Comparison of ENCODE assay signal across 8 mouse cellular contexts in the genomic region with DNA sequence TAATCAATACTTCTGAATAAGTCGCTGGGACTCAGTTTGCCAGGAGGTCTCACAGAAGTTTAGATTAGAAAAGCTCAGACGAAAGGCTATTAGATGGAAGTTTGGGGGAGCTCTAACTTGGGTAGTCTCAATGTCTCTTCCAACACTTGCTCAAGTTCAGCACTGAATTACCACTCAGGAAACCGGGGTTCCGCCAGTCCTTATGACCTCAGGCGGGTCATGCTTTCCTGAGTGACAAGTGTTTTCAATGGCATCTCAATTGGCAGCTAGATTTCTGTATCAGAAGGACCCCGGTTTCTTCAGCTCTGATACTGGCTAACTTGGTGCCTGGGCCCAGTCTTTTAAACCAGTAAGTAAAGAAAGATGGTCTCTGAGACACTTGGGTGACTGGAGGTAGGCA. TPM values are rescaled to one million over a fixed set of nuclear protein-coding genes. Genes with fewer than 3 reads are reported as not detected.
A peak's percentile ranks its signal among the peaks of the same experiment; 100 is the strongest.
DNase-seq lines count a peak whose midpoint lies in the region; ATAC-seq and TF ChIP-seq lines count a peak whose summit lies in the region.

No protein-coding gene starts in this region.

- peak overlapping the region; percentile 41; the same call in 1 of the 2 replicates for H3K9ac ChIP-seq in lung, embryonic 14.5 days
- H3K9ac ChIP-seq in forebrain, embryonic 12.5 days, result 0 out of 2 replicates have a peak overlapping the region, but pooled peaks have one; percentile 42
- H3K9ac ChIP-seq in limb, embryonic 14.5 days (ENCODE audit: low read depth, low read length, severe bottlenecking), result peak overlapping the region; percentile 22
- no peak overlapping the region for H3K9ac ChIP-seq in stomach, embryonic 14.5 days (replicated peaks; ENCODE audit: low read depth, low read length)

- no peaks in the 10 kb centered on the region for H3K9me3 ChIP-seq in lung, embryonic 14.5 days (ENCODE audit: low read depth, low read length)
- no peaks in the 10 kb centered on the region for H3K9me3 ChIP-seq in forebrain, embryonic 12.5 days
- H3K9me3 ChIP-seq in limb, embryonic 14.5 days (ENCODE audit: control insufficient read depth, low read length), result no peaks in the 10 kb centered on the region
- no peaks in the 10 kb centered on the region for H3K9me3 ChIP-seq in stomach, embryonic 14.5 days (ENCODE audit: control insufficient read depth, low read depth, low read length)

- H3K27me3 ChIP-seq in lung, embryonic 14.5 days (ENCODE audit: insufficient read depth, low read length), result peaks cover 8% of the 10 kb centered on the region; the same call in 1 of the 2 replicates
- H3K27me3 ChIP-seq in forebrain, embryonic 12.5 days, result peaks cover 66% of the 10 kb centered on the region
- H3K27me3 ChIP-seq in limb, embryonic 14.5 days (ENCODE audit: control insufficient read depth, insufficient read depth, low read length), result 0 out of 2 replicates have a peak, but pooled peaks cover 7% of the 10 kb centered on the region
- no peaks in the 10 kb centered on the region for H3K27me3 ChIP-seq in stomach, embryonic 14.5 days (ENCODE audit: control insufficient read depth, insufficient read depth, low read length)

- H3K36me3 ChIP-seq in lung, embryonic 14.5 days (ENCODE audit: insufficient read depth), result no peaks in the 10 kb centered on the region
- no peaks in the 10 kb centered on the region for H3K36me3 ChIP-seq in forebrain, embryonic 12.5 days (replicated peaks)
- no peaks in the 10 kb centered on the region for H3K36me3 ChIP-seq in limb, embryonic 14.5 days (ENCODE audit: control insufficient read depth, insufficient read depth, low read length)
- H3K36me3 ChIP-seq in stomach, embryonic 14.5 days (ENCODE audit: control insufficient read depth, insufficient read depth, low read length), result no peaks in the 10 kb centered on the region

- no peak for ATAC-seq in lung, embryonic 14.5 days (ENCODE audit: insufficient read depth)
- ATAC-seq in forebrain, embryonic 12.5 days (ENCODE audit: low FRiP score), result no peak
- no peak for ATAC-seq in limb, embryonic 14.5 days (ENCODE audit: low FRiP score, low read depth)
- no peak for ATAC-seq in stomach, embryonic 14.5 days (ENCODE audit: insufficient number of reproducible peaks, insufficient read depth, low FRiP score, low read depth)

- TF ChIP-seq CTCF in lung, embryonic 14.5 days (IDR thresholded peaks at IDR 0.05; ENCODE audit: low read depth), result no peak

- no peak for DNase-seq in lung, embryonic 14.5 days
- no peak for DNase-seq in lung, postnatal 14 days
- DNase-seq in limb, embryonic 14.5 days (ENCODE audit: low spot score), result no peak
- no peak for DNase-seq in layer of hippocampus, adult 8-10 months (ENCODE audit: low spot score in 2 of 2)
- DNase-seq in adrenal gland, adult 2 months, result no peak
- DNase-seq in spleen, postnatal 10 days (ENCODE audit: low spot score in 2 of 2), result no peak

- WGBS in lung, embryonic 14.5 days, result 34% methylated on average over 6 of the region's 6 CpGs
- 38% methylated on average over 6 of the region's 6 CpGs for whole genome bisulfite sequencing in forebrain, embryonic 12.5 days
- WGBS in limb, embryonic 14.5 days, result 48% methylated on average over 6 of the region's 6 CpGs
- 50% methylated on average over 6 of the region's 6 CpGs for WGBS in stomach, embryonic 14.5 days

- no peak for TF ChIP-seq POLR2A in limb, embryonic 14.5 days (IDR thresholded peaks at IDR 0.05; ENCODE audit: borderline replicate concordance, extremely low read depth, insufficient read depth, insufficient read length)

- H3K27ac ChIP-seq in lung, embryonic 14.5 days (ENCODE audit: low read depth), result no peak overlapping the region
- no peak overlapping the region for H3K27ac ChIP-seq in forebrain, embryonic 12.5 days
- H3K27ac ChIP-seq in limb, embryonic 14.5 days (replicated peaks; ENCODE audit: low read depth, low read length), result no peak overlapping the region
- H3K27ac ChIP-seq in stomach, embryonic 14.5 days (ENCODE audit: low read length), result no peak overlapping the region

- peak overlapping the region; percentile 42 for H3K4me3 ChIP-seq in lung, embryonic 14.5 days (ENCODE audit: low read depth, low read length)
- H3K4me3 ChIP-seq in forebrain, embryonic 12.5 days (replicated peaks), result peak overlapping the region; percentile 43
- H3K4me3 ChIP-seq in limb, embryonic 14.5 days (replicated peaks; ENCODE audit: low read length), result peak overlapping the region; percentile 41
- peak overlapping the region; percentile 35 for H3K4me3 ChIP-seq in stomach, embryonic 14.5 days (ENCODE audit: low read depth, low read length)

- peak overlapping the region; percentile 73 for H3K4me2 ChIP-seq in lung, embryonic 14.5 days
- H3K4me2 ChIP-seq in forebrain, embryonic 12.5 days, result peak overlapping the region; percentile 75
- peak overlapping the region; percentile 71 for H3K4me2 ChIP-seq in limb, embryonic 14.5 days (replicated peaks; ENCODE audit: low read depth, low read length, severe bottlenecking)
- H3K4me2 ChIP-seq in stomach, embryonic 14.5 days (replicated peaks; ENCODE audit: low read depth, low read length), result peak overlapping the region; percentile 59

- H3K4me1 ChIP-seq in lung, embryonic 14.5 days (ENCODE audit: insufficient read depth), result no peaks in the 10 kb centered on the region
- H3K4me1 ChIP-seq in forebrain, embryonic 12.5 days, result no peaks in the 10 kb centered on the region
- no peaks in the 10 kb centered on the region for H3K4me1 ChIP-seq in limb, embryonic 14.5 days (ENCODE audit: control insufficient read depth, insufficient read depth, low read length)
- H3K4me1 ChIP-seq in stomach, embryonic 14.5 days (ENCODE audit: control insufficient read depth, insufficient read depth, low read length), result no peaks in the 10 kb centered on the region

RNA-seq across cellular contexts. Expression of a gene that starts 40.2 kb away (rescaled TPM):
- 11.3 and 11.4 TPM in 2 replicates for polyA plus RNA-seq in lung, embryonic 14.5 days (2014; fragmentation: Nextera tagmentation; extraction: Ambion mirVana)
- polyA plus RNA-seq in forebrain, embryonic 12.5 days (2016; fragmentation: Nextera tagmentation; extraction: Ambion mirVana), result 6.2 and 6.9 TPM in 2 replicates
- polyA plus RNA-seq in limb, embryonic 14.5 days (2012; rRNA removed), result 13.7 and 15.7 TPM in 2 replicates
- 7.0 and 7.4 TPM in 2 replicates for polyA plus RNA-seq in limb, embryonic 14.5 days (2014; fragmentation: Nextera tagmentation; extraction: Ambion mirVana)
- 4.8 and 5.2 TPM in 2 replicates for polyA plus RNA-seq in stomach, embryonic 14.5 days (2014; fragmentation: Nextera tagmentation; extraction: Ambion mirVana)
- 10 to 100 TPM in 1 of 4 experiments, 1 to 10 TPM in 3; 8.4 to 11.2 (median 9.7) TPM for total RNA-seq in layer of hippocampus, adult 8-10 months (2022)
- 10 to 100 TPM; 35.7 to 42.7 TPM for total RNA-seq in adrenal gland, adult 2 months (2021)
- 74.1 and 74.4 TPM in 2 replicates for polyA plus RNA-seq in adrenal gland, adult 2 months (2012; rRNA removed)
